Mouse (Mus musculus) MEL (cell line): ENCODE results near the gene Ppp2r5a. TPM values are rescaled to one million over a fixed set of nuclear protein-coding genes. Genes with fewer than 3 reads are reported as not detected.
A peak's percentile ranks its signal among the peaks of the same experiment; 100 is the strongest.

ENCODE experiments used
- DNase-seq: peaks from one replicate; pipeline ENCODE4 v3.0.0; 2011; ENCODE audit warnings: low read depth, low spot score
- H3K27ac ChIP-seq: 2 replicates; pipeline ENCODE4 v1.5.1; 2012; ENCODE audit warnings: low read depth, mild to moderate bottlenecking, control low read depth, low read length, moderate library complexity; ENCODE audit not compliant: control insufficient read depth
- H3K27me3 ChIP-seq, 2 experiments: fragments of 150-350 bp in 1 of 2; sonication (generic) in 1 of 2; 2 replicates each; pipeline ENCODE4 v1.6.1; 2012; ENCODE audit warnings: low read length in 2 of 2, mild to moderate bottlenecking in 2 of 2, improper control_type of control experiment in 1 of 2, moderate library complexity in 1 of 2; ENCODE audit not compliant: insufficient read depth in 2 of 2, control insufficient read depth in 1 of 2
- H3K36me3 ChIP-seq, 2 experiments: 2 replicates each; pipeline ENCODE4 v1.6.1; 2012 to 2014; ENCODE audit warnings: low read length in 2 of 2, improper control_type of control experiment in 1 of 2, inconsistent platforms in 1 of 2, mild to moderate bottlenecking in 1 of 2; ENCODE audit not compliant: insufficient read depth in 2 of 2, control insufficient read depth in 1 of 2
- H3K4me1 ChIP-seq, 2 experiments: fragments of 150-350 bp in 1 of 2; sonication (generic) in 1 of 2; 2 replicates each; pipeline ENCODE4 v1.6.1; 2012; ENCODE audit warnings: low read length in 2 of 2, improper control_type of control experiment in 1 of 2, mild to moderate bottlenecking in 1 of 2; ENCODE audit not compliant: insufficient read depth in 2 of 2, control insufficient read depth in 1 of 2
- H3K4me3 ChIP-seq, 2 experiments: fragments of 150-350 bp in 1 of 2; sonication (generic) in 1 of 2; 2 replicates each; pipeline ENCODE4 v1.5.1; 2012; ENCODE audit warnings: low read depth in 2 of 2, low read length in 2 of 2, mild to moderate bottlenecking in 2 of 2, moderate library complexity in 2 of 2, control low read depth in 1 of 2, improper control_type of control experiment in 1 of 2; ENCODE audit not compliant: control insufficient read depth in 1 of 2, insufficient read depth in 1 of 2
- H3K79me2 ChIP-seq: 2 replicates; pipeline ENCODE4 v1.6.1; 2012; ENCODE audit warnings: mild to moderate bottlenecking, low read length, moderate library complexity; ENCODE audit not compliant: control insufficient read depth, poor library complexity, insufficient read depth
- H3K9ac ChIP-seq: 2 replicates; pipeline ENCODE4 v1.6.1; 2012; ENCODE audit warnings: low read depth, mild to moderate bottlenecking, control low read depth, low read length, moderate library complexity; ENCODE audit not compliant: control insufficient read depth, poor library complexity, severe bottlenecking
- H3K9me3 ChIP-seq: fragments of 150-350 bp; sonication (generic); replicated peaks from 2 replicates; pipeline ENCODE4 v1.6.1; 2012; ENCODE audit warnings: mild to moderate bottlenecking, low read length, improper control_type of control experiment, moderate library complexity; ENCODE audit not compliant: insufficient read depth
- BHLHE40 ChIP-seq: IDR thresholded peaks from 2 replicates; pipeline ENCODE4 v1.6.1; 2012; ENCODE audit warnings: low read depth, mild to moderate bottlenecking, inconsistent platforms, low read length, improper control_type of control experiment, borderline replicate concordance
- CHD1 ChIP-seq: IDR thresholded peaks from 2 replicates; pipeline ENCODE4 v1.6.1; 2012; ENCODE audit warnings: low read depth, mild to moderate bottlenecking, inconsistent platforms, low read length, improper control_type of control experiment
- CHD2 ChIP-seq: IDR thresholded peaks from 2 replicates; pipeline ENCODE4 v1.6.1; 2011; ENCODE audit warnings: low read length, improper control_type of control experiment
- CTCF ChIP-seq, 3 experiments: IDR thresholded peaks in 2 of 3; conservative IDR thresholded peaks in 1 of 3; 2 replicates each; pipeline ENCODE4 v1.5.1; 2011 to 2012; ENCODE audit warnings: low read length in 3 of 3, low read depth in 2 of 3, mild to moderate bottlenecking in 2 of 3, improper control_type of control experiment in 1 of 3, inconsistent platforms in 1 of 3, mixed read lengths in 1 of 3, moderate library complexity in 1 of 3; ENCODE audit not compliant: control insufficient read depth in 1 of 3, insufficient read depth in 1 of 3, poor library complexity in 1 of 3, severe bottlenecking in 1 of 3
- E2F4 ChIP-seq: IDR thresholded peaks from 2 replicates; pipeline ENCODE4 v1.6.1; 2011; ENCODE audit warnings: low read depth, low read length, improper control_type of control experiment, borderline replicate concordance
- ELF1 ChIP-seq: IDR thresholded peaks from 2 replicates; pipeline ENCODE4 v1.6.1; 2014; ENCODE audit warnings: low read depth, mild to moderate bottlenecking, inconsistent platforms, low read length, improper control_type of control experiment, moderate library complexity
- ETS1 ChIP-seq: IDR thresholded peaks from 2 replicates; pipeline ENCODE4 v1.6.1; 2012; ENCODE audit warnings: low read depth, mild to moderate bottlenecking, inconsistent platforms, low read length, improper control_type of control experiment, moderate library complexity
- GABPA ChIP-seq: IDR thresholded peaks from 2 replicates; pipeline ENCODE4 v1.6.1; 2012; ENCODE audit warnings: low read depth, mild to moderate bottlenecking, inconsistent platforms, low read length, improper control_type of control experiment, moderate library complexity
- GATA1 ChIP-seq: IDR thresholded peaks from 2 replicates; pipeline ENCODE4 v1.6.1; 2011; ENCODE audit warnings: low read depth, low read length, improper control_type of control experiment
- HCFC1 ChIP-seq: IDR thresholded peaks from 2 replicates; pipeline ENCODE4 v1.6.1; 2012; ENCODE audit warnings: low read depth, mild to moderate bottlenecking, inconsistent platforms, low read length, improper control_type of control experiment, moderate library complexity
- JUND ChIP-seq: IDR thresholded peaks from 2 replicates; pipeline ENCODE4 v1.6.1; 2011; ENCODE audit warnings: low read depth, mild to moderate bottlenecking, improper control_type of control experiment, low read length
- KAT2A ChIP-seq: conservative IDR thresholded peaks from 2 replicates; pipeline ENCODE4 v1.6.1; 2012; ENCODE audit warnings: low read depth, low read length, improper control_type of control experiment, inconsistent platforms
- MAFK ChIP-seq: IDR thresholded peaks from 2 replicates; pipeline ENCODE4 v1.6.1; 2011; ENCODE audit warnings: low read depth, mild to moderate bottlenecking, low read length, improper control_type of control experiment, borderline replicate concordance
- MAX ChIP-seq: IDR thresholded peaks from 2 replicates; pipeline ENCODE4 v1.6.1; 2011; ENCODE audit warnings: low read length, improper control_type of control experiment
- MAZ ChIP-seq: IDR thresholded peaks from 2 replicates; pipeline ENCODE4 v1.6.1; 2012; ENCODE audit warnings: low read depth, mild to moderate bottlenecking, inconsistent platforms, low read length, improper control_type of control experiment
- MEF2A ChIP-seq: IDR thresholded peaks from 2 replicates; pipeline ENCODE4 v1.6.1; 2014; ENCODE audit warnings: low read depth, mild to moderate bottlenecking, inconsistent platforms, low read length, improper control_type of control experiment; ENCODE audit not compliant: poor library complexity, insufficient replicate concordance, severe bottlenecking; ENCODE audit errors: extremely low read depth
- MXI1 ChIP-seq: IDR thresholded peaks from 2 replicates; pipeline ENCODE4 v1.6.1; 2011; ENCODE audit warnings: mild to moderate bottlenecking, low read depth, low read length, improper control_type of control experiment
- MYB ChIP-seq: IDR thresholded peaks from 2 replicates; pipeline ENCODE4 v1.6.1; 2011; ENCODE audit warnings: mild to moderate bottlenecking, low read depth, low read length, improper control_type of control experiment
- MYC ChIP-seq: IDR thresholded peaks from 2 replicates; pipeline ENCODE4 v1.6.1; 2011; ENCODE audit warnings: low read depth, mild to moderate bottlenecking, low read length, improper control_type of control experiment, moderate library complexity
- NELFE ChIP-seq: IDR thresholded peaks from 2 replicates; pipeline ENCODE4 v1.6.1; 2011; ENCODE audit warnings: low read depth, low read length, improper control_type of control experiment
- NRF1 ChIP-seq: IDR thresholded peaks from 2 replicates; pipeline ENCODE4 v1.6.1; 2014; ENCODE audit warnings: low read depth, mild to moderate bottlenecking, inconsistent platforms, low read length, improper control_type of control experiment, moderate library complexity; ENCODE audit not compliant: poor library complexity, insufficient read depth, severe bottlenecking
- POLR2A ChIP-seq, 2 experiments: IDR thresholded peaks; 2 replicates each; pipeline ENCODE4 v1.6.1; 2011 to 2012; ENCODE audit warnings: low read length in 2 of 2, mild to moderate bottlenecking in 2 of 2, control low read depth in 1 of 2, improper control_type of control experiment in 1 of 2, low read depth in 1 of 2, moderate library complexity in 1 of 2; ENCODE audit not compliant: control insufficient read depth in 1 of 2, insufficient read depth in 1 of 2, poor library complexity in 1 of 2
- POLR2AphosphoS2 ChIP-seq: IDR thresholded peaks from 2 replicates; pipeline ENCODE4 v1.6.1; 2011; ENCODE audit warnings: low read length, improper control_type of control experiment
- POLR2AphosphoS5 ChIP-seq: IDR thresholded peaks from 2 replicates; pipeline ENCODE4 v1.6.1; 2012; ENCODE audit warnings: low read depth, borderline replicate concordance, mild to moderate bottlenecking, inconsistent platforms, low read length, moderate library complexity, mixed read lengths
- RAD21 ChIP-seq: IDR thresholded peaks from 2 replicates; pipeline ENCODE4 v1.6.1; 2011; ENCODE audit warnings: mild to moderate bottlenecking, low read depth, low read length, improper control_type of control experiment
- RCOR1 ChIP-seq: IDR thresholded peaks from 2 replicates; pipeline ENCODE4 v1.6.1; 2012; ENCODE audit warnings: low read depth, mild to moderate bottlenecking, inconsistent platforms, low read length, improper control_type of control experiment
- SIN3A ChIP-seq: IDR thresholded peaks from 2 replicates; pipeline ENCODE4 v1.6.1; 2012; ENCODE audit warnings: low read length, improper control_type of control experiment, inconsistent platforms
- SMC3 ChIP-seq: IDR thresholded peaks from 2 replicates; pipeline ENCODE4 v1.6.1; 2011; ENCODE audit warnings: low read depth, low read length, improper control_type of control experiment
- TAL1 ChIP-seq: IDR thresholded peaks from 2 replicates; pipeline ENCODE4 v1.6.1; 2012; ENCODE audit warnings: mild to moderate bottlenecking, inconsistent platforms, low read length, moderate library complexity, mixed read lengths
- TBP ChIP-seq: IDR thresholded peaks from 2 replicates; pipeline ENCODE4 v1.8.0; 2011; ENCODE audit warnings: low read depth, low read length, improper control_type of control experiment
- UBTF ChIP-seq: IDR thresholded peaks from 2 replicates; pipeline ENCODE4 v1.6.1; 2012; ENCODE audit warnings: low read depth, mild to moderate bottlenecking, inconsistent platforms, low read length, improper control_type of control experiment, moderate library complexity, borderline replicate concordance; ENCODE audit not compliant: insufficient read depth
- USF1 ChIP-seq: IDR thresholded peaks from 2 replicates; pipeline ENCODE4 v1.6.1; 2014; ENCODE audit warnings: low read depth, mild to moderate bottlenecking, inconsistent platforms, low read length, improper control_type of control experiment, moderate library complexity
- USF2 ChIP-seq, 2 experiments: IDR thresholded peaks; 2 replicates each; pipeline ENCODE4 v1.6.1; 2011 to 2012; ENCODE audit warnings: improper control_type of control experiment in 2 of 2, low read length in 2 of 2, borderline replicate concordance in 1 of 2, inconsistent platforms in 1 of 2, low read depth in 1 of 2, mild to moderate bottlenecking in 1 of 2; ENCODE audit not compliant: insufficient read depth in 1 of 2
- ZC3H11A ChIP-seq: IDR thresholded peaks from 2 replicates; pipeline ENCODE4 v1.6.1; 2012; ENCODE audit warnings: low read depth, mild to moderate bottlenecking, inconsistent platforms, low read length, improper control_type of control experiment
- ZKSCAN1 ChIP-seq: IDR thresholded peaks from 2 replicates; pipeline ENCODE4 v1.6.1; 2012; ENCODE audit warnings: low read depth, mild to moderate bottlenecking, inconsistent platforms, low read length, improper control_type of control experiment, moderate library complexity
- ZMIZ1 ChIP-seq: IDR thresholded peaks from 2 replicates; pipeline ENCODE4 v1.6.1; 2012; ENCODE audit warnings: low read depth, mild to moderate bottlenecking, inconsistent platforms, low read length, improper control_type of control experiment, moderate library complexity
- ZNF384 ChIP-seq: IDR thresholded peaks from 2 replicates; pipeline ENCODE4 v1.6.1; 2012; ENCODE audit warnings: low read depth, mild to moderate bottlenecking, inconsistent platforms, low read length, improper control_type of control experiment
- polyA plus RNA-seq, 2 experiments: library from polyadenylated mRNA; stranded (reverse) in 1 of 2; unstranded in 1 of 2; fragments of >175 nt in 1 of 2; fragments of >200 nt in 1 of 2; gene quantifications; 2 replicates each; pipeline versions ENCODE4 v1.2.1 to v1.2.4; 2012; ENCODE audit warnings: low replicate concordance in 2 of 2, low read depth in 1 of 2; ENCODE audit not compliant: insufficient read length in 2 of 2, insufficient read depth in 1 of 2, missing spikeins in 1 of 2
- total RNA-seq: library from RNA; depleted of rRNA; stranded (reverse); fragments of 300-350 nt; gene quantifications from 2 replicates; pipeline ENCODE4 v1.2.3, GENCODE M21; 2012; rRNA removed

Ppp2r5a gene
- total RNA-seq, result 46.6 and 55.7 TPM in 2 replicates
- 10 to 100 TPM in 1 of 2 experiments, not detected in 1; 48.6 TPM for polyA plus RNA-seq

GRCm38 (mm10) chr1:191403074-191403473 is at the start of gene Ppp2r5a:
Ppp2r5a (minus strand) TSS chr1:191403272.
- DNase-seq, result peak; percentile 75
- H3K27ac ChIP-seq, result no peak within 1 kb of the TSS
- H3K79me2 ChIP-seq, result no peaks in the 10 kb centered on the region
- H3K27me3 ChIP-seq, result no peaks in the 10 kb centered on the region; a peak in 1 of 4 replicates
- no peaks in the 10 kb centered on the region for H3K9me3 ChIP-seq
- peaks cover 7 to 12% of the 10 kb centered on the region in 2 experiments for H3K4me1 ChIP-seq
- no peak within 1 kb of the TSS for H3K9ac ChIP-seq
- H3K4me3 ChIP-seq, result no peak within 1 kb of the TSS; a peak in 1 of 4 replicates
- H3K36me3 ChIP-seq, result peaks cover 0 to 8% of the 10 kb centered on the region in 2 experiments; a peak in 2 of 4 replicates
- TF ChIP-seq NELFE (no peak), ELF1 (peak; percentile 66), ZKSCAN1 (no peak), GABPA (no peak), MAX (no peak), BHLHE40 (peak; percentile 82), MAFK (no peak), ZC3H11A (no peak), JUND (no peak), KAT2A (no peak), MYC (no peak), ETS1 (no peak), GATA1 (peak; percentile 65), E2F4 (no peak), CHD2 (no peak), USF1 (no peak), ZNF384 (peak; percentile 77), CTCF (IDR thresholded peaks at IDR 0.05 in 2 of 3, conservative IDR thresholded peaks at IDR 0.05 in 1 of 3; ENCODE audit: control insufficient read depth in 1 of 3, insufficient read depth in 1 of 3, low read depth in 2 of 3, low read length in 3 of 3, poor library complexity in 1 of 3, severe bottlenecking in 1 of 3) (no peak), MAZ (no peak), RAD21 (no peak), UBTF (no peak), TAL1 (peak; percentile 76), ZMIZ1 (no peak), MYB (no peak), NRF1 (0 out of 2 replicates have a peak, but pooled peaks have one; percentile 6), POLR2AphosphoS5 (no peak), SIN3A (no peak), POLR2A (IDR thresholded peaks at IDR 0.05; ENCODE audit: control insufficient read depth in 1 of 2, insufficient read depth in 1 of 2, low read depth in 1 of 2, low read length in 2 of 2, poor library complexity in 1 of 2) (no peak), TBP (no peak), RCOR1 (no peak), MEF2A (no peak), USF2 (IDR thresholded peaks at IDR 0.05; ENCODE audit: borderline replicate concordance in 1 of 2, insufficient read depth in 1 of 2, low read depth in 1 of 2, low read length in 2 of 2) (no peak), HCFC1 (0 out of 2 replicates have a peak, but pooled peaks have one; percentile 14), SMC3 (0 out of 2 replicates have a peak, but pooled peaks have one; percentile 8), POLR2AphosphoS2 (no peak), MXI1 (no peak; the same call in 1 of the 2 replicates), CHD1 (no peak)
